In genomic region chr7:122208276-122209021, GRCm38 (mm10) we compare ENCODE assay signal across 22 mouse cellular contexts. TPM values are rescaled to one million over a fixed set of nuclear protein-coding genes. Genes with fewer than 3 reads are reported as not detected.
DNase-seq lines count a peak whose midpoint lies in the region; ATAC-seq and TF ChIP-seq lines count a peak whose summit lies in the region.
"Had no signal": no experiment of that assay in that cellular context is flagged by ENCODE, and none has a peak within 500 bp of the region (broad histone marks: within the 10 kb centered on the region; RNA-seq: fewer than 3 reads in every experiment).

No protein-coding gene starts in this region.

- H3K36me3 ChIP-seq in lung, embryonic 14.5 days (ENCODE audit: insufficient read depth), result no peaks in the 10 kb centered on the region
- no peaks in the 10 kb centered on the region for H3K36me3 ChIP-seq in intestine, postnatal 0 days (ENCODE audit: control insufficient read depth, insufficient read depth)
- H3K36me3 ChIP-seq: forebrain, embryonic 15.5 days; liver, embryonic 13.5 days; midbrain, embryonic 13.5 days; neural tube, embryonic 12.5 days; stomach, embryonic 15.5 days had no signal

- no peaks in the 10 kb centered on the region for H3K9me3 ChIP-seq in lung, embryonic 14.5 days (ENCODE audit: low read depth, low read length)
- H3K9me3 ChIP-seq in intestine, postnatal 0 days (ENCODE audit: control insufficient read depth), result no peaks in the 10 kb centered on the region
- H3K9me3 ChIP-seq: forebrain, embryonic 15.5 days; liver, embryonic 13.5 days; midbrain, embryonic 13.5 days; neural tube, embryonic 12.5 days; stomach, embryonic 15.5 days had no signal

- ATAC-seq in lung, embryonic 14.5 days (ENCODE audit: insufficient read depth), result peak; percentile 58; the same call in 1 of the 2 replicates
- ATAC-seq in intestine, postnatal 0 days, result peak; percentile 36; the same call in 1 of the 2 replicates
- no peak for ATAC-seq in inflammation-experienced regulatory T-cells, adult 6 months
- ATAC-seq in cerebellum, adult (ENCODE audit: insufficient number of reproducible peaks, low FRiP score, low TSS enrichment), result no peak
- ATAC-seq: forebrain, embryonic 15.5 days; hindbrain, embryonic 16.5 days; midbrain, embryonic 13.5 days had no signal

- no peaks in the 10 kb centered on the region for H3K27me3 ChIP-seq in lung, embryonic 14.5 days (ENCODE audit: insufficient read depth, low read length)
- no peaks in the 10 kb centered on the region for H3K27me3 ChIP-seq in intestine, postnatal 0 days (replicated peaks; ENCODE audit: control insufficient read depth, insufficient read depth, low read length)
- H3K27me3 ChIP-seq: forebrain, embryonic 15.5 days; liver, embryonic 13.5 days; midbrain, embryonic 13.5 days; neural tube, embryonic 12.5 days; stomach, embryonic 15.5 days had no signal

- H3K9ac ChIP-seq in lung, embryonic 14.5 days, result no peak overlapping the region
- no peak overlapping the region for H3K9ac ChIP-seq in intestine, postnatal 0 days (ENCODE audit: low read depth, low read length)
- H3K9ac ChIP-seq: forebrain, embryonic 15.5 days; liver, embryonic 13.5 days; midbrain, embryonic 13.5 days; neural tube, embryonic 12.5 days; stomach, embryonic 15.5 days had no signal

- H3K4me1 ChIP-seq in lung, embryonic 14.5 days (ENCODE audit: insufficient read depth), result no peaks in the 10 kb centered on the region
- H3K4me1 ChIP-seq in intestine, postnatal 0 days (replicated peaks; ENCODE audit: control insufficient read depth, insufficient read depth, low read length), result no peaks in the 10 kb centered on the region; the same call in 1 of the 2 replicates
- H3K4me1 ChIP-seq: forebrain, embryonic 15.5 days; liver, embryonic 13.5 days; midbrain, embryonic 13.5 days; neural tube, embryonic 12.5 days; stomach, embryonic 15.5 days had no signal

- TF ChIP-seq CTCF in lung, embryonic 14.5 days (IDR thresholded peaks at IDR 0.05; ENCODE audit: low read depth), result no peak
- TF ChIP-seq CTCF in intestine, postnatal 0 days (IDR thresholded peaks at IDR 0.05; ENCODE audit: low read depth), result no peak

- peak; percentile 57 for DNase-seq in lung, embryonic 14.5 days
- DNase-seq in lung, adult 18-20 months, result no peak
- peak; percentile 37 for DNase-seq in lung, postnatal 36 days
- DNase-seq in spleen, postnatal 10 days (ENCODE audit: low spot score in 2 of 2), result no peak
- DNase-seq: adrenal gland, adult 2 months; cerebellum, adult 11 months; cerebellum, postnatal 25 days; embryo, embryonic 11 days; kidney, adult 2 months; kidney, postnatal 25 days; liver, embryonic 13.5 days; thymus, adult 2 months had no signal

- no peak overlapping the region for H3K4me2 ChIP-seq in lung, embryonic 14.5 days
- no peak overlapping the region for H3K4me2 ChIP-seq in intestine, postnatal 0 days (replicated peaks; ENCODE audit: low read depth)
- H3K4me2 ChIP-seq: forebrain, embryonic 15.5 days; liver, embryonic 13.5 days; midbrain, embryonic 13.5 days; neural tube, embryonic 12.5 days; stomach, embryonic 15.5 days had no signal

- no peak overlapping the region for H3K4me3 ChIP-seq in lung, embryonic 14.5 days (ENCODE audit: low read depth, low read length)
- H3K4me3 ChIP-seq in intestine, postnatal 0 days (ENCODE audit: low read depth, low read length), result no peak overlapping the region
- H3K4me3 ChIP-seq: forebrain, embryonic 15.5 days; liver, embryonic 13.5 days; midbrain, embryonic 13.5 days; neural tube, embryonic 12.5 days; stomach, embryonic 15.5 days had no signal

- WGBS in lung, embryonic 14.5 days, result 24% methylated on average over 7 of the region's 7 CpGs
- 22% methylated on average over 7 of the region's 7 CpGs for WGBS in intestine, postnatal 0 days

- no peak overlapping the region for H3K27ac ChIP-seq in lung, embryonic 14.5 days (ENCODE audit: low read depth)
- no peak overlapping the region for H3K27ac ChIP-seq in intestine, postnatal 0 days (ENCODE audit: low read depth, low read length)
- H3K27ac ChIP-seq: forebrain, embryonic 15.5 days; liver, embryonic 13.5 days; midbrain, embryonic 13.5 days; neural tube, embryonic 12.5 days; stomach, embryonic 15.5 days had no signal

RNA-seq across cellular contexts. Expression of gene Chp2, which starts 10.8 kb away (rescaled TPM):
- 0.53 and 0.84 TPM in 2 replicates for polyA plus RNA-seq in lung, embryonic 14.5 days (2014; fragmentation: Nextera tagmentation; extraction: Ambion mirVana)
- 54.5 and 60.2 TPM in 2 replicates for polyA plus RNA-seq in intestine, postnatal 0 days (2015; fragmentation: Nextera tagmentation; extraction: Ambion mirVana)
- not detected for polyA plus RNA-seq in inflammation-experienced regulatory T-cells, adult 6 months (2017; shearing (Covaris generic))
- polyA plus RNA-seq: limb, embryonic 11.5 days had no signal

RNA-seq across cellular contexts. Expression of gene Ern2, which starts 22.4 kb away (rescaled TPM):
- 0.16 TPM in 1 of 2 replicates, not detected in the other for polyA plus RNA-seq in lung, embryonic 14.5 days (2014; fragmentation: Nextera tagmentation; extraction: Ambion mirVana)
- 4.0 and 4.8 TPM in 2 replicates for polyA plus RNA-seq in intestine, postnatal 0 days (2015; fragmentation: Nextera tagmentation; extraction: Ambion mirVana)
- not detected for polyA plus RNA-seq in inflammation-experienced regulatory T-cells, adult 6 months (2017; shearing (Covaris generic))
- polyA plus RNA-seq: limb, embryonic 11.5 days; liver, embryonic 13.5 days; spleen, adult 2 months had no signal

RNA-seq across cellular contexts. Expression of gene Plk1, which starts 49.2 kb away (rescaled TPM):
- polyA plus RNA-seq in lung, embryonic 14.5 days (2014; fragmentation: Nextera tagmentation; extraction: Ambion mirVana), result 141 and 160 TPM in 2 replicates
- 20.0 and 25.0 TPM in 2 replicates for polyA plus RNA-seq in intestine, postnatal 0 days (2015; fragmentation: Nextera tagmentation; extraction: Ambion mirVana)
- polyA plus RNA-seq in inflammation-experienced regulatory T-cells, adult 6 months (2017; shearing (Covaris generic)), result 10 to 100 TPM in 1 of 3 experiments, 1 to 10 TPM in 2; 3.8 to 52.8 (median 5.5) TPM

Comparison
In these comparisons a context has a peak if more than half of its experiments do, and no peak if none do; other contexts are left out.
1. DNase-seq: peak in lung, embryonic 14.5 days (single experiment) and lung, postnatal 36 days (single experiment); none in lung, adult 18-20 months (0 of 2) and spleen, postnatal 10 days (0 of 2).
2. ATAC-seq: peak in lung, embryonic 14.5 days (single experiment) and intestine, postnatal 0 days (single experiment); none in inflammation-experienced regulatory T-cells, adult 6 months (single experiment) and cerebellum, adult (single experiment).
3. RNA of gene Chp2, which starts 10.8 kb away (polyA plus RNA-seq): 54.5 to 60.2 TPM in intestine, postnatal 0 days; 0.53 to 0.84 TPM in lung, embryonic 14.5 days and not detected in inflammation-experienced regulatory T-cells, adult 6 months; every median in the first group is over 10 times any median in the second.